Mouse (Mus musculus): Measurements from ENCODE around the gene Snrnp27. TPM values are rescaled to one million over a fixed set of nuclear protein-coding genes. Genes with fewer than 3 reads are reported as not detected.

Gene Snrnp27
- total RNA-seq, 2 experiments from 2014 or later: 32.1 to 65.8 TPM

Other genes starting within 250 kb of the Snrnp27 start
- gene C87436, start 246.1 kb downstream of the Snrnp27 start, total RNA-seq (2015; ENCODE audit: low replicate concordance): 22.5 and 28.2 TPM in 2 replicates
- gene C87436, start 246.1 kb downstream of the Snrnp27 start, total RNA-seq (2017; ENCODE audit: low replicate concordance): 13.7 and 26.9 TPM in 2 replicates
- gene Pcbp1, start 158.2 kb downstream of the Snrnp27 start, total RNA-seq (2015; ENCODE audit: low replicate concordance): 83.2 and 88.2 TPM in 2 replicates
- 20.1 and 35.3 TPM in 2 replicates for gene Pcbp1, start 158.2 kb downstream of the Snrnp27 start, total RNA-seq (2017; ENCODE audit: low replicate concordance)
- 6.1 and 10.2 TPM in 2 replicates for gene Asprv1, start 56.4 kb downstream of the Snrnp27 start, total RNA-seq (2015; ENCODE audit: low replicate concordance)
- gene Asprv1, start 56.4 kb downstream of the Snrnp27 start, total RNA-seq (2017; ENCODE audit: low replicate concordance): 0.28 and 1.4 TPM in 2 replicates
- gene Mxd1, start 15.4 kb downstream of the Snrnp27 start, total RNA-seq (2015; ENCODE audit: low replicate concordance): 323 and 336 TPM in 2 replicates
- gene Mxd1, start 15.4 kb downstream of the Snrnp27 start, total RNA-seq (2017; ENCODE audit: low replicate concordance): 573 and 620 TPM in 2 replicates
- gene Gmcl1, start 48.9 kb upstream of the Snrnp27 start, total RNA-seq (2015; ENCODE audit: low replicate concordance): 4.4 and 9.0 TPM in 2 replicates
- gene Gmcl1, start 48.9 kb upstream of the Snrnp27 start, total RNA-seq (2017; ENCODE audit: low replicate concordance): 4.9 and 5.4 TPM in 2 replicates
- 3.7 and 5.9 TPM in 2 replicates for gene Anxa4, start 109.1 kb upstream of the Snrnp27 start, total RNA-seq (2015; ENCODE audit: low replicate concordance)
- 3.7 and 8.4 TPM in 2 replicates for gene Anxa4, start 109.1 kb upstream of the Snrnp27 start, total RNA-seq (2017; ENCODE audit: low replicate concordance)
- gene Aak1, start 165.0 kb upstream of the Snrnp27 start, total RNA-seq (2015; ENCODE audit: low replicate concordance): 4.4 and 24.0 TPM in 2 replicates
- gene Aak1, start 165.0 kb upstream of the Snrnp27 start, total RNA-seq (2017; ENCODE audit: low replicate concordance): 3.1 and 10.4 TPM in 2 replicates